Mouse (Mus musculus) gastrocnemius, adult 18-20 months (tissue): ENCODE measurements around the gene Stxbp1. TPM values are rescaled to one million over a fixed set of nuclear protein-coding genes. Genes with fewer than 3 reads are reported as not detected.

Experiments used
- DNase-seq: peaks from one replicate; pipeline ENCODE4 v3.0.0; 2021; ENCODE audit warnings: low spot score
- total RNA-seq, 2 experiments: library from RNA; stranded (reverse); gene quantifications; 2 replicates each; pipeline ENCODE4 v1.2.3; 2021

Stxbp1 gene
- total RNA-seq, 2 experiments from 2014 or later, result 1.9 to 6.0 TPM

DNA sequence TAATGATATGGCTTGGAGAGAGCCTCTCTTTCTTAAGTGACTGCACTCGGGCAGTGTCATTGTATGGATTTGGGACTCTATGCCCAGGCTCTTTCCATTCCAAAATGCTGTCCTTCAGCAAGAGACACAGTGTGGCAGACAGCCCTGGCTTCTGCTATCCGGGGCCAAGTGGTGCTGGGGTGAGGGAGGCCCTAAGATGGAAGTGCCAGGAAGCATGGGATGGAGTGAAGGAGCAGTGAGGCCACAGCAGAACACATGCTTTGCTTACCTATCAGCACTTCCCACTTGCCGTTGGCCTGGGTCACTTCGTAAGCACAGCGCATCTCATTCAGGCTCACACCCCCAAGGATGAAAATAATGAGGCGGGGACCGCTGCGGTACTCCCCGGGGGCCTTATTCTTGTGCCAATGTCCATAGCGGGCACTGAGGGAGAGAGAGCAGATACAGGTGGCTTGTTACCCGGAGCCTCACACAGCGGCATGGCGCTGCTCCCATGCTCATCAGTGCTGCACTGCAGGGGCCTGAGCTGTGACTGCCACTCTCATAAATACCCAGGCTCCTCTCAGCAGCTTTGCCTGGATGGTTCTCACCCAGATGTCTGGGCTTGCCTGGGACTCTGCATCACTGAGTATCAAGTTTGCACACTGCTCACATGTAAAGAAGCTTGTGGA lies 51.2 kb downstream of the Stxbp1 start:
- no peak for DNase-seq

DNA sequence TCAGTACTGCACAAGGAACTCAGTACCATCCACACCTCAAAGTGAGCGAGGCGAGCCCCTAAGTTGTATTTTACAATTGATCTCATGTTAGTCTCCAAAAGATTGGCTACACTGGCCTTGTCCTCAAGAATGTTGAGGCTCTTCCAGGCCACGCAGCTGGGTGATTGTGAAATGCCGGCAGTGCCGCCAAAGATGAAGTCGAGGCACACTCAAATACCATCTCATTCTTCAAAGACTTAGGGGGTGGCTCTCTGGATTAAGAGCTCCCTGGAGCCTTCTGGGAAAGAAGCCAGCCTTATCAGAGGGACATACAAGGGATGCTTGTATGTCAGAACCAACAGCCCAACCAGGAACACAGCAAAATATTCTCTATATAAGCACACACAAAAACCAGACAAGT lies 55.7 kb downstream of the Stxbp1 start:
- DNase-seq, result peak; percentile 80

DNA sequence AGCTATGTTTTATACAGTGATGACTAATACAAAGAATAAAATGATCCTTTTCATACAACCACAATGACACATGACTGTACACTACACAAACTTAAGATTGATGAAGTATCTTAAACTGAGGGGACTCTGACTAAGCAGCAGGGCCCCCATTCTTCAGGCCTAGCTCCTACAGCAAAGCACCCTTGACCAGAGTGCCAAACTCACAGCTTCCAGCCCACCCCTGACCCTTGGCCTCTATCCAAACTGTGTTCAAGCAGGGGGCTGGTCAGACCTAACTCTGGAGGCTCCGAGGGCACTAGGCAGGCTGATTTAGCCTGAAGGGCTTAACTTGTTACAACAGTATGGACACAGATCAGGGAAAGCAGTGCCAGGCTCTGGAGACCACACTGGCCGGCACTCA lies 58.5 kb downstream of the Stxbp1 start:
- no peak for DNase-seq

- peak; percentile 36 for DNase-seq
Observed at GRCm38 (mm10) chr2:32787176-32787575, 59.9 kb downstream of the Stxbp1 start.

DNA sequence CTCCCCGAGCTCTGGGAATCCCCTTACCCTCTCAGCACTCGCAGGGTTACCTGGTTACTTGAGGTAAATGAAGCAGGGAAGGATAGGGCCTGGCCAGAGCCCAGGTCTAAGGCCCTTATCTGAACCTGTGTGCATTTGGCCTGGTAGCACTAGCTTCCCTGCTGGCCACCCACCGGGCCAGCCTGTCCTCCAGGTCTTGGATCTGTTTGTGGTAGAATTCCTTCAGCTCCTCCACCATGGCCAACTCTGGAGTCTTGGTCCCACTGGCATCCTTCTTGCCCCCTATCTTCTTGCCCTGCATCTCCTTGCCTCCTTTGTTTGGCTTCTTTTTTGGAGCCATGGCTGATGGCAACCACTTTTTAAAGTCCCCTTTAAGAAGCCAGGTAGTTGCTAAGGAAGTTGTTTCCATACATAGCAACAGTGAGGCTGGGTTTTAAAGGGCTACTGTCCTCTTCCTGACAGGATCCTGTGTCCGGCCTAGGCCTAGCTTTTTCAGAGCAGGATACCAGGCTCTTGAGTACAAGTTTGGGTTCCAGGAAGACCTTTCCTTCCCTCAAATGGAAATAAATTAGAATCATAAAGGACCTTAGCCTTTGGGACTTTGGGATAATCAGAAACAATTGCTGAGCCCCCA lies 62.9 kb downstream of the Stxbp1 start, which contains the start of gene Cfap157:
Gene Cfap157, minus strand, starts transcription at position 381 of the 634 bp plus-strand sequence.
- DNase-seq, result peak; percentile 43

GRCm38 (mm10) chr2:32781710-32782109 lies 65.3 kb downstream of the Stxbp1 start:
- no peak for DNase-seq

DNA sequence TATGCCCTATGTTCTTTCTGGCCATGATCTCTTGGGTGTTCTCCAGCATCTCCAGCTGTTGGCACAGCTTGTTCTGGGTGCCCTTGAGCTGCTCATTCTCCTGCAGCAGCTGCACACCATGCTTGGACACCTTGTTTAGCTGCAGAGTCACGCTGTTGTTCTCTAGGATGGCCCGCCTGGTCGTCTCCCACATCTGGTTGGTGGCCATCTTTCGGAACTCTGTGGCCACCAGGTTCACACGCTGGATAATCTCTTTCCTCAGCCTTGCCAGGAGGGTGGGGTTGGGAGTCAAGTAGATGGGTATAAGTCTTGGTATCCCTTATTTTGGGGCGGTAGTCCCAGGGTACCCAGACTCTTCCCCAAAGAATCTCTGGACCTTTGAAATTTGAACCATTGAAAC lies 67.3 kb downstream of the Stxbp1 start:
- no peak for DNase-seq

GRCm38 (mm10) chr2:32779131-32779530 lies 67.9 kb downstream of the Stxbp1 start:
- peak; percentile 76 for DNase-seq

DNA sequence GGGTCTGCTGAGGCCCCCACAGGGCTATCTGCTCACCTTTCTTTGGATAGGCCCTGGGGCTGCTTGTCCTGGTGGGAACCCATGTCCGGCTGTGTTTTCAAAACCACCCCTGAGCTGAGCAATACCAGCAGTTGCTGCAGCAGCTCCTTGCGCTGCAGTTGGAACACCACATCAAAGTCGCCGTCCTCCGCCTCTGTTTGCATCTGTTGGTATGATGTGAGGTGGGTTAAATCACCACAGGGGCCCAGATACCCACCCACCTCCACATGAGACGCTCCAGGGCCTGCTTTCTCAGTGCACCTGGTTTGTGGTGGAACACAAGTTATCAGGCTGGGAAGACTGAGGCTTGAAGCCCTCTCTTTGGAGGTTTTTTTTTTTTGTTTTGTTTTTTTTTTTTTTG lies 69.0 kb downstream of the Stxbp1 start:
- no peak for DNase-seq

- DNase-seq, result no peak
Observed at GRCm38 (mm10) chr2:32776192-32776591, 70.9 kb downstream of the Stxbp1 start.

DNA sequence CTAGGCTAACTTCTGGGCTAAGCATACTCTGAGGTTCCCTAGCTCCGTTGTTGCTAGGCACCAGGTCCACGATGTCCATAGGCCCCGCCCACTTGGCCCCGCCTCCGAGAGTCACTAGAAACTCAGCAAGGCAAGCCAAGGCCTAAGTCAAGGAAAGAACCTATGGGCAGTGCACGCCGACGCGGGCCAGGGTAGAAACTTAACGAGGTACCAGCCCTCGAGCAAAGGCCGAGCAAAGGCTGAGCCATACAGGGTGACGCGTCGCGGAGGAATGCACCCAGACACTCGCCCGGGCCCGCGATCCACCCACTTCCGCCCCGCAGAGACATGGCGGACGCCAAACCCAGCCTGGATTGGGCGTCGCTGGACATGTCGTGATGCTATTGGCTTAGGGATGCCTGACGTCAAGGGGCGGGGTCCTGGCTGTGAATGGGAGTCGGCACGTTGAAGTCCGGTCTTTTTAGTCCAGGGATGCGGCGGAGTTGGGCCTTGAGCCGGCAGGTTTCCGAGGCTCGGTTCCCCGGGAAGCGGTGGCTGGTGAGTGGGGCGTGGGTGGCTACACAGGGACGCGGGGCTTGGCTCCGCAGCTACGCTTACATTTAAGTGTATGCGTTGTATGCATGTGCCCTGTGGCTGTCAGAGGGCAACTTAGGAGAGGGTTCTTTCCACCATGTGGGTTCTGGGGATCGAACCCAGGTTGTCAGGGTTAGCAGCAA lies 71.5 kb downstream of the Stxbp1 start, which contains the start of the genes Ttc16 and Ptrh1:
Gene Ttc16, minus strand, starts transcription at position 275 of the 716 bp plus-strand sequence.
Gene Ptrh1, plus strand, starts transcription at position 428 of the 716 bp plus-strand sequence.
- DNase-seq, result peak; percentile 98

GRCm38 (mm10) chr2:32772626-32773279 lies 74.3 kb downstream of the Stxbp1 start:
- no peak for DNase-seq

DNA sequence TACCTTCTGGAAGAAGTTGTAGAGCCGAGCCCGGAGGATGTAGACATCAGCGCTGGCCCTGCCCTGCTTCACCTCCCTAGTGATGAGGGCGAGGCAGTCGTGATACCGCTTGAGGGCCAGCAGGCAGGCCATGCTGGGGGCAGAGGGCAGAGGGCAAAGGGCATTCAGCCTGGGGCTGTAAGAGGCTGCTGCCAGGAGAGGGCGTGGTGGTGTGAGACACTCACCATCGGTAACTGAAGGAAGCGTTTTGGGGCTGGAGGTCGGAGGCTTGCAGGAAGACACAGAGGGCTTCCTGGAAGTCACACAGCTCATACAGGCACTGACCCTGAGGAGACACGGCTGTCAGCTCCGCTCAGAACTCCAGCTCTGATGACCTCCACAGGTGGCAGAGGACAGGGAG lies 75.2 kb downstream of the Stxbp1 start:
- DNase-seq, result no peak

DNA sequence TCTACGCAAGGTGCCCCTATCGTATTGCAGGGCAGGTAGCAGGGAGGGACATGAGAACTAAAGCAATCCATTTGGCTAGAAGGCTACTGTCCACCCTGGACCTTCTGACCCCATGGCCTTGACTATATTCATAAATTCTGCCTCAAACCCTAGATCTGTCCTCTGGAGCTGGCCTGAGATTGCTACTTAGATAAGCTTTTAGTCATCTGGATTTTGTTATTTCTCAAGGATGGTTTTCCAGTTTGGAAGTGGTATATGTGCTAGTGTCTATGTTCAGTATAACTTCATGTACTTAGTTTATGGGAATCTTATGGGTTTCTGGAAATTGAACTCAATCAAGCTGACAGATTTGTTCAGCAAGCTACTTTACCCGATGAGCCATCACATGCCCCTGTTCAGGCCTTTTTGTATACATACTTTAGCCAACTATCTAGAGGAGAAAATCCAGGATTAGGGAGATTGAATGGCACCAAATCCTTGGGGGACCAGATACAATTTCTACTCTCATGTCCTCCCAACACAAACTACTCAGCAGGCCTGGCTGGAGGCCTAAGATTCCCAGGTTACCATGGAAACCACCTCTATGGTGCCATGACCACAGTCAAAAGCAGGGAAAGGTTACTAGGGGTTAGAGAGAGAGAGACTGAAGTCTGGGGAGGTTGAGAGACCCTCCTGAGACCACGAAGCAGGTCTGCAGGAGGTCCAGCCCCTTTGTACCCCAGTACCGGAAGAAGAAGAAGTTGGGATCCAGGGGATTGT lies 77.5 kb downstream of the Stxbp1 start:
- no peak for DNase-seq

- DNase-seq, result no peak
Observed at GRCm38 (mm10) chr2:32768661-32769285, 78.3 kb downstream of the Stxbp1 start.

GRCm38 (mm10) chr2:32767241-32767640 lies 79.8 kb downstream of the Stxbp1 start:
- DNase-seq, result peak; percentile 32

GRCm38 (mm10) chr2:32763353-32763752 lies 83.7 kb downstream of the Stxbp1 start:
- no peak for DNase-seq

- DNase-seq, result no peak
Observed at GRCm38 (mm10) chr2:32761859-32762258, 85.2 kb downstream of the Stxbp1 start.

DNA sequence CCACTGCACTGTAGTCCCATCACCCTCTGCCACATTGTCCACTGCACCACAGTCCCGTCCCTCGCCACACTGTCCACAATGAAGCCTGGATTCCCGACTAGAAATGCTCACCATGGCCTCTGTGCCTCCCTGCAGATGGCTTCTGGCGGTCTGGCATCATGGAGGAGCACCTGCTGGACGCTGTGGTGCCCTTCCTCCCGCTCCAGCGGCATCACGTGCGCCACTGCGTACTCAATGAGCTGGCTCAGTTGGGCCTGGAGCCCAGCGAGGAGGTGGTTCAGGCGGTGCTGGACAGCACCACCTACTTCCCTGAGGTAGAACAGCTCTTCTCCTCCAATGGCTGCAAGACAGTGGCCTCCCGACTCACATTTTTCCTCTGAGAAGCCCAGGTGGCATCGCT lies 85.7 kb downstream of the Stxbp1 start:
- no peak for DNase-seq

DNA sequence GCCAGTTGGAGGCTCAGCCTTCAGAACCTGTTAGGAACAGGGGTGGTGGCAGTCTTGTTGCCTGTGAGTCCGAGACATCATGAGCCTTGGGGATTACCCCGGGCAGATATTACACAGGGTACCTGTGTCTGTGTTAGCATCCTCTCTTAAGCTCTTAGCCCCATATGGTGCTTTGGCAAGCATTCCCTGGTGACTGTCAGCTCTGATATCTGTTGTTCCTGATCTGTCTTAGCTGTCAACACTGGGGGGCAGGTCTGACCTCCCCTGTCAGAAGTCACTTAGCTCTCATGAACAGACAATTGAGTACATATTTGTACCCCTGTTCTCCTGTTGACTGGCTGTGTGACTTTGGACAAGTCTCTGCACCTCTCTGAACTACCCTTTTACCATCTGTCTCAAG lies 88.0 kb downstream of the Stxbp1 start:
- DNase-seq, result no peak

GRCm38 (mm10) chr2:32758503-32758902 lies 88.5 kb downstream of the Stxbp1 start:
- no peak for DNase-seq
